Mouse (Mus musculus) forebrain, embryonic 13.5 days (tissue): ENCODE data around the gene Ppia. TPM values are rescaled to one million over a fixed set of nuclear protein-coding genes. Genes with fewer than 3 reads are reported as not detected.
"Not testable (repeated sequence)": the region's sequence is repeated elsewhere in the genome, so short reads cannot be mapped to it uniquely, and the experiment has no call there.

Experiments
- ATAC-seq: fragments of 200-750 bp; cut with Nextera tagmentation; 2 replicates; pipeline ENCODE4 v1.8.0; 2017
- H3K27ac ChIP-seq: fragments of 300-500 bp; sonication (generic); 2 replicates; pipeline ENCODE4 v1.5.1; 2015; ENCODE audit warnings: inconsistent platforms, mild to moderate bottlenecking, moderate library complexity
- H3K27me3 ChIP-seq: fragments of 300-500 bp; sonication (generic); 2 replicates; pipeline ENCODE4 v1.6.1; 2015; ENCODE audit warnings: mild to moderate bottlenecking, inconsistent platforms
- H3K36me3 ChIP-seq: fragments of 300-500 bp; sonication (generic); 2 replicates; pipeline ENCODE4 v1.6.1; 2015; ENCODE audit warnings: mild to moderate bottlenecking, inconsistent platforms; ENCODE audit not compliant: poor library complexity, severe bottlenecking
- H3K4me1 ChIP-seq: fragments of 300-500 bp; sonication (generic); 2 replicates; pipeline ENCODE4 v1.6.1; 2015; ENCODE audit warnings: inconsistent platforms
- H3K4me2 ChIP-seq: fragments of 300-500 bp; sonication (generic); 2 replicates; pipeline ENCODE4 v1.6.1; 2015; ENCODE audit warnings: inconsistent platforms, mild to moderate bottlenecking, moderate library complexity
- H3K4me3 ChIP-seq: fragments of 300-500 bp; sonication (generic); 2 replicates; pipeline ENCODE4 v1.5.1; 2015; ENCODE audit warnings: mild to moderate bottlenecking, inconsistent platforms
- H3K9ac ChIP-seq: fragments of 300-500 bp; sonication (generic); 2 replicates; pipeline ENCODE4 v1.6.1; 2015; ENCODE audit warnings: mild to moderate bottlenecking, inconsistent platforms
- H3K9me3 ChIP-seq: fragments of 300-500 bp; sonication (generic); replicated peaks from 2 replicates; pipeline ENCODE4 v1.6.1; 2016; ENCODE audit warnings: inconsistent platforms
- WGBS: fragments of 180-500 bp; shearing (Covaris S2); methylation state at CpG from one replicate; pipeline ENCODE4 v1.1.7; 2015; 5-methylcytosine and 5-hydroxymethylcytosine counted together
- polyA plus RNA-seq: library from polyadenylated mRNA; unstranded; fragments of >200 nt; fragmentation: Nextera tagmentation; extraction: Ambion mirVana; gene quantifications from 2 replicates; pipeline ENCODE4 v1.2.1, GENCODE M21; 2015

The Ppia gene
- polyA plus RNA-seq, 1 experiment from 2014 or later: 4,619 TPM

DNA sequence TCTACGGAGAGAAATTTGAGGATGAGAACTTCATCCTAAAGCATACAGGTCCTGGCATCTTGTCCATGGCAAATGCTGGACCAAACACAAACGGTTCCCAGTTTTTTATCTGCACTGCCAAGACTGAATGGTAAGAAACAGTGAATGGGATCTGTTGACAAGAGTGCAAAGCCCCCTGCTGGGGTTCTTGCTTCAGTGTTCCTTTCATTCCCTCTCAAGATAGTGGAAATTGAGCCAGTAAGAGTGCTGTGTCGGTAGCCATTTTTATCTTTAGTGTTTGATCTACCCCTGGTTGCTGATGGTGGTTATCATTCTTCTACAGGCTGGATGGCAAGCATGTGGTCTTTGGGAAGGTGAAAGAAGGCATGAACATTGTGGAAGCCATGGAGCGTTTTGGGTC is 3.9 kb downstream of the Ppia start:
- WGBS: 58% methylated on average over 4 of the region's 4 CpGs
- H3K27ac ChIP-seq, H3K9me3 ChIP-seq, H3K9ac ChIP-seq, H3K27me3 ChIP-seq, H3K4me2 ChIP-seq, H3K4me3 ChIP-seq, ATAC-seq: not testable (repeated sequence)
- Histone ChIP-seq H3K4me1 (peaks cover 30% of the 10 kb centered on the region), H3K36me3 (peaks cover 54% of the 10 kb centered on the region)

DNA sequence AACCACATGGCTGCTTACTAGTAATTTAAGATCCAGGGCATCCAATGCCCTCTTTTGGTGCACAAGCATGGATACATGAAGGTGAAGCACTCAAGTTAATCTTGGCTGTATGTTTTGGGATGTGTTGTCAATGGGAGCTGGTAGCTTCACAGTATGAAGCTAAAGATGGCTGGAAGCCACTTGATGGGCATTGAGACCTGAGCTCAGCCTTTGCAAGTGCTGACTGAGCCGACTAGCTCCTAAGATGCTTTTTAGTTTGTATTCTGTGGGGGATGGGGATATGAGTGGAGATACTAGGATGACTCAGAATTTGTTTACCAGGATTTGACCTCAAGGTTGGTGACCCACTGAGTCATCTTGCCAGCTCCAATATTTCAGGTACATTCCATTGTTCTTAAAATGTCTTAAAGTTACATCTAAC is 5.0 kb downstream of the Ppia start:
- H3K36me3 ChIP-seq: peaks cover 63% of the 10 kb centered on the region
- 22% methylated on average over 1 of the region's 1 CpGs for WGBS

DNA sequence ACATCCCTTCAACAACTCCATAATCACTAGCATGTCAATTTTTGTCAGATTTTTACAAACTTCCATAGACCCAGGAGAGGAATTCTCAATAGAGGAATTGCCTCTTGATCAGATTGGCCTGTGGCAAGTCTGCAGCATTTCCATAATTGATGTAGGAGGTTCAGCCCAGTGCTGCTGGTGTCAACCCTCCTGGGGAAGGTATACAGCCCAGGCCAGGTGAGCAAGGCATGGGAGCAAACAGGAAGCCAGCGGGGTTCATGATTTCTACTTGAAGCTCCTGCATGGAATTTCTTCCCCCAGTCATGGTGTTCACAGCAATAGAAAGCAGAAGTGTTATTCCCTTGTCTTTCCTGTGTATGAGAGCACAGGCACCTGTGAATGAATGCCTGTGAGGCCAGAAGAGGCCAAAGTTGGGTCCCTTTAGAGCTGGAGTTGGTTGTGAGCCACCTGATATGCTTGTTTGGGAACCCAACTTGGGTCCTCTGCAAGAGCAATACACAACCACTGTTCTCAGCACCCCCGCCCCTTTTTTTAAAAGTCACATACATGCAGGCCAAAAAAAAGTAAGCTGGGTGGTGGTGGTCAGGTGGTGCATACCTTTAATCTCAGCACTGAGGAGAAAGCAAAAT is 5.6 kb downstream of the Ppia start:
- Histone ChIP-seq H3K9ac (no peak overlapping the region), H3K4me2 (no peak overlapping the region), H3K4me1 (peaks cover 21% of the 10 kb centered on the region), H3K27me3 (no peaks in the 10 kb centered on the region), H3K27ac (no peak overlapping the region), H3K36me3 (peaks cover 67% of the 10 kb centered on the region), H3K9me3 (no peaks in the 10 kb centered on the region), H3K4me3 (no peak overlapping the region)
- ATAC-seq: no peak
- WGBS: 75% methylated on average over 2 of the region's 2 CpGs

More for the DNA sequence above, 5.0 kb downstream of the Ppia start:
- ATAC-seq: no peak
- Histone ChIP-seq H3K4me1 (peaks cover 22% of the 10 kb centered on the region), H3K9ac (no peak overlapping the region), H3K4me2 (no peak overlapping the region), H3K4me3 (no peak overlapping the region), H3K9me3 (no peaks in the 10 kb centered on the region), H3K27me3 (no peaks in the 10 kb centered on the region), H3K27ac (no peak overlapping the region)

DNA sequence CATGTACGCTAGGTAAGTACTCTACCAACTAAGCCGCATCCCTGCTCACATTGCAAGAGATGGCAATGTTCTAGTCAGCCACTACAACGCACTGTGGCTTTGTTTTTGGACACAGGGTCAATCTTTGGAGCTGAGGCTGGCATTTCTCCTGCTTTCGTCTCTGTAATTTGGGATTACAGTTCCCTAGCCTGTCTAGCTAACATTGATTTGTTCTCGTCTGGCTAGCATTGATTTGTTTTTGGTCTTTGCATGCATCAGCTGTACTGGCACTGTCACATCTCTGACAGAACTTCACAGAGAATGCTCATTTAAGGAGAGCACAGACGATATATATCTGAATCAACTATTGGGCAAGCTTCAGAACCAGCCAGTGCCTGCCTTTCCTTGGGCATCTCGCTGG is 14.9 kb downstream of the Ppia start:
- Histone ChIP-seq H3K4me1 (no peaks in the 10 kb centered on the region), H3K9ac (no peak overlapping the region), H3K4me3 (no peak overlapping the region), H3K27me3 (no peaks in the 10 kb centered on the region), H3K27ac (no peak overlapping the region), H3K36me3 (peaks cover 97% of the 10 kb centered on the region), H3K4me2 (no peak overlapping the region), H3K9me3 (no peaks in the 10 kb centered on the region)
- 92% methylated on average over 7 of the region's 7 CpGs for WGBS
- no peak for ATAC-seq

DNA sequence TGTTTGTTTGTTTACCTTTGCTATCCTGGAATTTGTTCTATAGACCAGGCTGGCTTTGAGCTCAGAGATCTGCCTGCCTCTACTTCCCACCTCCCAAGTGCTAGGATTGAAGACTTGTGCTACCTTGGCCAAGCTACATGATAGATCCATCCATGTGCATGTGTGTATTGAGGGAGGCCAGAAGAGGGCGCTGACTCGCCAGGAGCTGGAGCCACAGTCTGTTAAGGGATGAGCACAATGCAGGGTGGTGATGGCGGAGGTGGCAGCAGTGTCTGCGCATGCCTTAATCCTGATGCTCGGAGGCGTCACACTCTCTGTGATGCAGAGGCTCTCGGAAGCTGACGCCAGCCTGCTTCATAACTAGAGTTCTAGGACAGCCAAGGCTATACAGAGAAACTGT is 21.2 kb downstream of the Ppia start:
- 0 out of 2 replicates have a peak, but pooled peaks have one; percentile 45 for ATAC-seq
- H3K27me3 ChIP-seq: no peaks in the 10 kb centered on the region
- H3K9ac ChIP-seq: no peak overlapping the region
- no peak overlapping the region for H3K4me2 ChIP-seq
- H3K27ac ChIP-seq: no peak overlapping the region
- H3K4me3 ChIP-seq: no peak overlapping the region
- WGBS: 75% methylated on average over 8 of the region's 8 CpGs
- H3K36me3 ChIP-seq: peaks cover 86% of the 10 kb centered on the region
- peaks cover 5% of the 10 kb centered on the region; the same call in 1 of the 2 replicates for H3K4me1 ChIP-seq
- no peaks in the 10 kb centered on the region for H3K9me3 ChIP-seq

DNA sequence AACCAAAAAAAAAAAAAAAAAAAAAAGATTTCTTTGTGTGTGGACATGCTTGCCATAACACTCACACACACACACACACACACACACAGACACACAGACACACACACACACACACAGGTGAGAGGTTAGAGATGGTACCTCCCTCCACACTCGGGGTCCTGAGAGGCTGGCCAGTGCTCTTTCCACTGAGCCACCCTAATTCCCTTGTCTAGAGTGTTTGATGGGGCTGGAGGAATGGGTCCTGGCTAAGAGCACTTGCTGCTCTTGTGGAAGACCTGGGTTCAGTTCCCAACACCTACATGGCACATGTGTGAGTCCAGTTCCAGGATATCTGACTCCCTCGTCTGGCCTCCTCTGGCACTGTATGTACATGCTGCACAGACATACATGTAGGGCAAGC is 22.4 kb downstream of the Ppia start:
- H3K27me3 ChIP-seq: no peaks in the 10 kb centered on the region
- WGBS: 94% methylated on average over 2 of the region's 2 CpGs
- peaks cover 73% of the 10 kb centered on the region for H3K36me3 ChIP-seq
- no peaks in the 10 kb centered on the region for H3K9me3 ChIP-seq
- no peak for ATAC-seq
- no peak overlapping the region for H3K9ac ChIP-seq
- H3K4me2 ChIP-seq: no peak overlapping the region
- no peak overlapping the region for H3K27ac ChIP-seq
- H3K4me1 ChIP-seq: peaks cover 12% of the 10 kb centered on the region
- H3K4me3 ChIP-seq: no peak overlapping the region

DNA sequence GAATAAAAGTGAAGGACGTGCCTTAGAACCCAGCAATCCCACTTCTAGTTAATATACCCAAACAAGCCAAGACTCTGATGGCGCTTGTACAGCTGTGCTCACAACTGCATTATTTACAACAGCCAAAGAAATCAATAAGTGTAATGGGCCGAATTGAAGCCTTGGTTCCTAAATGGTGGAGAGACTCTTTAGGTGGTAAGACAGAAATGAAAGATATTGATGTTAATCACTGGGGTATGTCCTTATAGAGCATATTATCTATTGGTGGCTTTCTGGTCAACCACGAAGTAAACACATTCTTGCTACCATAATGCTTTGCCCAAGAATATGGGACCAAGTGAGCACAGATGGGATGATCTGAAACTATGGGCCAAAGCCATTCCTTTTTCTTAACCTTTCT is 24.9 kb downstream of the Ppia start:
- Histone ChIP-seq H3K4me1 (peaks cover 21% of the 10 kb centered on the region), H3K4me2 (no peak overlapping the region), H3K4me3 (no peak overlapping the region), H3K9ac (no peak overlapping the region), H3K27me3 (no peaks in the 10 kb centered on the region), H3K27ac (no peak overlapping the region), H3K9me3 (no peaks in the 10 kb centered on the region), H3K36me3 (peaks cover 48% of the 10 kb centered on the region)
- no peak for ATAC-seq
- WGBS: 97% methylated on average over 4 of the region's 4 CpGs

DNA sequence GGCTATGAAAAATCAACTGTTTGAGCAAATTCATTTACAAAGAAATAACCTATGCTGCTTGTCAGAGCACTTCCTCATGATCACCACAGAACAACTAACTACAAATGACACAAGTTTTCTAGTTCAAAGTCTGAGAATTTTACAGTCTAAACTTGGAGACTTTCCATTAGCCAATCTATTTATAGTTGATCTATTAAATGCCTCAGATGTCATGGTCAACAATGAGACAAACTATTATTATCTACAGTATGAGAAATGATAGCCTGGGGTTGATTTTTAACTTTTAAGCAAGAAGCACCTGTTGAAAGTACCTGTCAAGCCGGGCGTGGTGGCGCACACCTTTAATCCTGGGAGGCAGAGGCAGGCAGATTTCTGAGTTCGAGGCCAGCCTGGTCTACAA is 27.3 kb downstream of the Ppia start:
- Histone ChIP-seq H3K9me3 (no peaks in the 10 kb centered on the region), H3K27ac (no peak overlapping the region), H3K4me3 (peak overlapping the region; percentile 12; the same call in 1 of the 2 replicates), H3K4me1 (peaks cover 21% of the 10 kb centered on the region), H3K4me2 (peak overlapping the region; percentile 68), H3K27me3 (no peaks in the 10 kb centered on the region), H3K36me3 (peaks cover 26% of the 10 kb centered on the region), H3K9ac (no peak overlapping the region)
- no peak for ATAC-seq
- 97% methylated on average over 4 of the region's 4 CpGs for WGBS

DNA sequence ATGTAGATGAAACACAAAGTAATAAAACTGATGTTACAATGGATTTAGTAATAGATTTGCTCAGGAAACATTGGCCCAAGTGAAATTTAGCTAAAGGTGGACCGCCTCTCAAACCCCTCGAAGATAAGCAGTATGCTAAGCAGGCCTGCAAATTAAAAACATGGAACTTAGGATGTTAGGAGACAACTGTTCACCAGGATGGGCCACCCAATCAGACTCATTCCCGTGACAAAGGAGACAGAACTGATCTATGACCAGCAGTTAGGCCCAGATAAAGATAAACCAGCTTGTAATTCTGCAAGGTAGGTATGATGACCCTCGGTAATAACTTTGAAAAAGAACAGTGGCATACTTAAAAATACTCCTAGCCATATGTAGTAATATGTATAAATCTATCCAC is 27.9 kb downstream of the Ppia start:
- ATAC-seq: no peak
- Histone ChIP-seq H3K27me3 (no peaks in the 10 kb centered on the region), H3K4me1 (peaks cover 21% of the 10 kb centered on the region), H3K27ac (no peak overlapping the region), H3K9ac (peak overlapping the region; percentile 83), H3K9me3 (no peaks in the 10 kb centered on the region), H3K4me3 (peak overlapping the region; percentile 70), H3K4me2 (peak overlapping the region; percentile 68), H3K36me3 (peaks cover 21% of the 10 kb centered on the region)
- 59% methylated on average over 4 of the region's 4 CpGs for WGBS

DNA sequence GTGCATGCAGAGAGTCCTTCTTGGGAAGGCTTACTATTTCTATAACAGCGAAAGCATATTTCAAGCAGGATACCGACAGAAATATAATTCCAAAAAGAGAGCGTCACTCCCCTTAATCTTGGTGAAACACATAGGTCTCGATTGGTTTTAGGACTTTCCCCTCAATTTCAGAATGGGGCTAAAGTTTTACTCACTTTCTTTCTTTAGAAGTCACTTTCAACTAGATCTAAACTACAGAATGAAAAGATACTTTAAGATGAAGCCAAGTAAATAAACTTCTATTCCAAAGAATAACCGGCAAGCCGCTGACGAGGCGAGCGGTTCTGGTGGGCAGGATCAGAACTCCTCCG is 28.5 kb downstream of the Ppia start:
- H3K27me3 ChIP-seq: no peaks in the 10 kb centered on the region
- ATAC-seq: no peak
- H3K9ac ChIP-seq: peak overlapping the region; percentile 83
- peak overlapping the region; percentile 68 for H3K4me2 ChIP-seq
- WGBS: under 1% methylated on average over 10 of the region's 10 CpGs
- peaks cover 16% of the 10 kb centered on the region for H3K36me3 ChIP-seq
- H3K4me1 ChIP-seq: peaks cover 21% of the 10 kb centered on the region
- no peaks in the 10 kb centered on the region for H3K9me3 ChIP-seq
- H3K4me3 ChIP-seq: peak overlapping the region; percentile 70
- H3K27ac ChIP-seq: peak overlapping the region; percentile 94

DNA sequence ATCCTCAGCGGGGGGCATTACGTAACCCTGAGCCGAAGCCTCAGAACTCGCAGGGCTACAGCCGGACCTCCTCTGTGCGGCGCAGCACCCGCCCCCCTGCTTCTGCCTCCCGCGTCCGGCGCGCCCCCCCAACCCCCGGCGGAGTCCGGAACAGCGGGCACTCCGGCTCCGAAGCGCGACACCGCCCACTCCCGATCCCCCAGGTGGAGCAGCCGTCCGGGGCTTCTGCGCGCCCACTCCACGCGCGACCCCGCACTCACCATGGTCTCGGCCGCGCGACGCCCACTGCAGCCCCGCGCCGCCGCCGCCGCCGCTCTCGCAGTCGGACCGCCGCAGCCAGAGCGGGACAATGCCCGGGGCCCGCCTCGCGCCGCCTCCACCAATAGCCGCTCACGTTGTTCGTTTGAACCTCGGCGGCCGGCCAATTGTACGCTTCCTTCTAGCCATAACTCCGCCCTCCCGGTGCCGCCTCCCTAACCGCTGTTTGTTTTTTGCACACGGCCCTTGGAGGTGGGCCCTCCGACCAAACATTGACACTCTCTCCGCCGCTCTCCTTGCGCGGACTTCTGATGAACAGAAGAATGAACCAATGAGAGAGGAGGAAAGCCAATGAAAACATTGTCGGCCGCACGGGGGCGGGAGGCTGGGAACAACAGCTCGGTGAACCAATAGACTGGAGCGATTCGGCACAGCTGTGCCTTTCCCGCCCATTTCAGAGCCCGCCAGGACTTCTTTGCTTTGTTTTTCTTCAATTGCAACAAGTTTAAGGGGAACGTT is 29.0 kb downstream of the Ppia start, which contains the start of gene H2afv:
TSS of gene H2afv (minus strand) at position 367 of the 777 bp plus-strand sequence.
- Histone ChIP-seq H3K4me2 (peak within 1 kb of the TSS; percentile 68), H3K27me3 (no peaks in the 10 kb centered on the region), H3K9me3 (no peaks in the 10 kb centered on the region), H3K4me3 (peak within 1 kb of the TSS; percentile 70), H3K36me3 (peaks cover 11% of the 10 kb centered on the region; the same call in 1 of the 2 replicates), H3K4me1 (peaks cover 21% of the 10 kb centered on the region), H3K27ac (peak within 1 kb of the TSS; percentile 94), H3K9ac (peak within 1 kb of the TSS; percentile 83)
- under 1% methylated on average over 79 of the region's 80 CpGs for WGBS
- peak; percentile 99 for ATAC-seq

DNA sequence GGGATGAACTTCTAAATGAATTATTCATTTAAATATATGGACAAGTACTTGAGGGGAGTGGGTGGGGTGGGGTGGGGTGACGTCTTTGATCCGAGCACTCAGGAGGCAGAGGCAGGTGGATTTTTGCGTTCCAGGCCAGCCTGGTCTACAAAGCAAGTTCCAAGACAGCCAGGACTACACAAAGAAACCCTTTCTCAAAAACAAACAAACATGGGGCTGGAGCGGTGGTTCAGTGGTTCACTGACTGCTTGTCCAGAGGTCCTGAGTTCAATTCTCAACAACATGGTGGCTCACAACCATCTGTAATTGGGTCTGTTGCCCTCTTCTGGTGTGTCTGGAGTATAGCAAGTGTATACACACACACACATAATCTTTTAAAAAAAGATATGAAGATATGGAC is 30.2 kb downstream of the Ppia start:
- H3K9me3 ChIP-seq: no peaks in the 10 kb centered on the region
- no peaks in the 10 kb centered on the region for H3K27me3 ChIP-seq
- 75% methylated on average over 4 of the region's 4 CpGs for WGBS
- H3K36me3 ChIP-seq: peaks cover 5% of the 10 kb centered on the region; the same call in 1 of the 2 replicates
- H3K27ac ChIP-seq: no peak overlapping the region
- no peak overlapping the region for H3K4me2 ChIP-seq
- peaks cover 18% of the 10 kb centered on the region for H3K4me1 ChIP-seq
- H3K9ac ChIP-seq: no peak overlapping the region
- no peak overlapping the region for H3K4me3 ChIP-seq
- no peak for ATAC-seq
